ENCODE assay signal across 7 mouse cellular contexts in the genomic region with DNA sequence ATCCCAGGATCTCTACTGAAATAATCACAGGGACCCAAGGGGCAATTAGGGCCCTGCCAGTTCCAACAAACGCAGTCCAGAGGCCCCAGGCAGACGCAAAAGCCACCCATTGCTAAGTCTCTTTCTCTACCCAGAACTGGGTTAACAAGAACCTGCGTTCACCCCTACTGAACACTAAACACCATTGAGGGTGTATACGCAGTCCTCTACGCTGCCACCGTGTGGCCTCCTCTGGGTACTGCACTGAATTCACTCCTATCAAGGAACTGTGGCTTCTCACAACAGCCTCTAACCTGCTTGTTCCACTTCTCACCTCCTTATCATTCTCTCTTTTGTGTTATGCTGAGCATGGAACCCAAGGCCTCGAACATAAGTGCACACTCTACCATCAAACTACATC. TPM values are rescaled to one million over a fixed set of nuclear protein-coding genes. Genes with fewer than 3 reads are reported as not detected.
DNase-seq lines count a peak whose midpoint lies in the region; ATAC-seq and TF ChIP-seq lines count a peak whose summit lies in the region.

No protein-coding gene starts in this region.

- WGBS in forebrain, postnatal 0 days: 1% methylated on average over 7 of the region's 7 CpGs
- 2% methylated on average over 7 of the region's 7 CpGs for WGBS in midbrain, embryonic 12.5 days

- intact Hi-C loops in left cerebral cortex, postnatal 4 days (cut with DNase I): no loop called here

- H3K27ac ChIP-seq in forebrain, postnatal 0 days (ENCODE audit: low read depth, low read length): no peak overlapping the region
- no peak overlapping the region for H3K27ac ChIP-seq in midbrain, embryonic 12.5 days (replicated peaks)

- DNase-seq in NIH3T3 (ENCODE audit: low read depth): peak; percentile 90
- DNase-seq in c-Kit-positive CD71-positive TER-119-positive erythroid progenitor cells, embryonic 14.5 days (ENCODE audit: low spot score): peak; percentile 78
- DNase-seq in forebrain, postnatal 0 days: peak; percentile 91
- peak; percentile 83 for DNase-seq in left cerebral cortex, postnatal 4 days
- peak; percentile 43 to 76 for DNase-seq in spleen, adult 18-20 months

- no peak overlapping the region for H3K4me2 ChIP-seq in forebrain, postnatal 0 days (ENCODE audit: low read depth)
- H3K4me2 ChIP-seq in midbrain, embryonic 12.5 days (replicated peaks): no peak overlapping the region

- 0 out of 2 replicates have a peak, but pooled peaks cover 4% of the 10 kb centered on the region for H3K4me1 ChIP-seq in forebrain, postnatal 0 days (ENCODE audit: insufficient read depth)
- peaks cover 17% of the 10 kb centered on the region for H3K4me1 ChIP-seq in midbrain, embryonic 12.5 days

- TF ChIP-seq CTCF in forebrain, postnatal 0 days (IDR thresholded peaks at IDR 0.05; ENCODE audit: low read depth): peak; percentile 95

- no peaks in the 10 kb centered on the region for H3K9me3 ChIP-seq in forebrain, postnatal 0 days (ENCODE audit: low read length)
- H3K9me3 ChIP-seq in midbrain, embryonic 12.5 days: peaks cover 4% of the 10 kb centered on the region; the same call in 1 of the 2 replicates

- no peaks in the 10 kb centered on the region for H3K36me3 ChIP-seq in forebrain, postnatal 0 days (ENCODE audit: insufficient read depth)
- no peaks in the 10 kb centered on the region for H3K36me3 ChIP-seq in midbrain, embryonic 12.5 days

- no peak overlapping the region for H3K9ac ChIP-seq in forebrain, postnatal 0 days
- no peak overlapping the region for H3K9ac ChIP-seq in midbrain, embryonic 12.5 days (replicated peaks)

- H3K27me3 ChIP-seq in forebrain, postnatal 0 days (ENCODE audit: insufficient read depth, low read length): no peaks in the 10 kb centered on the region; the same call in 1 of the 2 replicates
- peaks cover 31% of the 10 kb centered on the region for H3K27me3 ChIP-seq in midbrain, embryonic 12.5 days

- H3K4me3 ChIP-seq in forebrain, postnatal 0 days (ENCODE audit: low read depth, low read length): no peak overlapping the region
- H3K4me3 ChIP-seq in midbrain, embryonic 12.5 days: no peak overlapping the region

- peak; percentile 79; the same call in 1 of the 2 replicates for ATAC-seq in forebrain, postnatal 0 days
- ATAC-seq in inflammation-experienced regulatory T-cells, adult 6 months: peak; percentile 79
- peak; percentile 31 for ATAC-seq in midbrain, embryonic 12.5 days (ENCODE audit: low FRiP score, low read depth)

RNA-seq across cellular contexts. Expression of gene Csrp1, which starts 19.3 kb away (rescaled TPM):
- total RNA-seq in forebrain, postnatal 0 days (2014; rRNA removed): 53.2 and 55.7 TPM in 2 replicates
- 20.8 and 21.0 TPM in 2 replicates for polyA plus RNA-seq in forebrain, postnatal 0 days (2015; fragmentation: Nextera tagmentation; extraction: Ambion mirVana)
- polyA plus RNA-seq in inflammation-experienced regulatory T-cells, adult 6 months (2017; shearing (Covaris generic)): 10 to 100 TPM; 19.5 to 31.9 (median 26.9) TPM
- total RNA-seq in left cerebral cortex, postnatal 4 days (2021): 10 to 100 TPM; 31.2 to 32.8 TPM
- polyA plus RNA-seq in midbrain, embryonic 12.5 days (2016; fragmentation: Nextera tagmentation; extraction: Ambion mirVana): 35.6 and 41.0 TPM in 2 replicates
